Mouse (Mus musculus) monocyte, adult 5-6 weeks (primary cell): ENCODE data around the gene Clasp2. TPM values are rescaled to one million over a fixed set of nuclear protein-coding genes. Genes with fewer than 3 reads are reported as not detected.
"Not testable (repeated sequence)": the region's sequence is repeated elsewhere in the genome, so short reads cannot be mapped to it uniquely, and the experiment has no call there.

Experiments
- ATAC-seq: fragments of 153-309, 156-312 bp; replicated peaks from 2 replicates; pipeline ENCODE4 v1.8.0; 2017; ENCODE audit warnings: mild to moderate bottlenecking; ENCODE audit not compliant: low TSS enrichment, insufficient number of reproducible peaks, severe bottlenecking, poor library complexity, low FRiP score
- total RNA-seq: library from RNA; stranded (forward); fragments of 200-1000, 200-491, 200-594 nt; gene quantifications from 3 replicates; pipeline ENCODE4 v1.2.3, GENCODE M21; 2017

The Clasp2 gene
- total RNA-seq, 1 experiment from 2014 or later = 42.1 TPM

- peak; percentile 44 for ATAC-seq
These were observed 2.0 kb downstream of the Clasp2 start for GRCm38 (mm10) chr9:113743291-113743690.

- ATAC-seq = no peak
These were observed 8.1 kb downstream of the Clasp2 start for GRCm38 (mm10) chr9:113749356-113749755.

GRCm38 (mm10) chr9:113755888-113756719, 14.8 kb downstream of the Clasp2 start:
- no peak for ATAC-seq

GRCm38 (mm10) chr9:113758472-113758871, 17.2 kb downstream of the Clasp2 start:
- ATAC-seq = no peak

- no peak for ATAC-seq
These were observed 18.4 kb downstream of the Clasp2 start for GRCm38 (mm10) chr9:113759684-113760083.

GRCm38 (mm10) chr9:113762389-113762788, 21.1 kb downstream of the Clasp2 start:
- no peak for ATAC-seq

GRCm38 (mm10) chr9:113763123-113763522, 21.9 kb downstream of the Clasp2 start:
- no peak for ATAC-seq

- ATAC-seq = no peak
These were observed 29.4 kb downstream of the Clasp2 start for GRCm38 (mm10) chr9:113770640-113771039.

- no peak; the same call in 1 of the 2 replicates for ATAC-seq
These were observed 39.6 kb downstream of the Clasp2 start for GRCm38 (mm10) chr9:113780863-113781262.

GRCm38 (mm10) chr9:113782362-113783005, 41.2 kb downstream of the Clasp2 start:
- ATAC-seq = peak; percentile 66

GRCm38 (mm10) chr9:113783674-113784073, 42.4 kb downstream of the Clasp2 start:
- ATAC-seq = no peak

- ATAC-seq = not testable (repeated sequence)
These were observed 48.0 kb downstream of the Clasp2 start for GRCm38 (mm10) chr9:113789283-113789682.

- peak; percentile 56; the same call in 1 of the 2 replicates for ATAC-seq
These were observed 51.6 kb downstream of the Clasp2 start for GRCm38 (mm10) chr9:113792651-113793512.

GRCm38 (mm10) chr9:113793513-113793905, 52.2 kb downstream of the Clasp2 start:
- no peak for ATAC-seq

GRCm38 (mm10) chr9:113793966-113794365, 52.7 kb downstream of the Clasp2 start:
- no peak for ATAC-seq

- ATAC-seq = no peak
These were observed 55.9 kb downstream of the Clasp2 start for GRCm38 (mm10) chr9:113797206-113797605.

- peak; percentile 67 for ATAC-seq
These were observed 59.4 kb downstream of the Clasp2 start for GRCm38 (mm10) chr9:113800671-113801070.

GRCm38 (mm10) chr9:113802734-113803133, 61.5 kb downstream of the Clasp2 start:
- ATAC-seq = no peak

- ATAC-seq = no peak
These were observed 62.5 kb downstream of the Clasp2 start for GRCm38 (mm10) chr9:113803751-113804150.
